Mouse (Mus musculus) E14TG2a.4 (cell line): ENCODE results near the gene Per1.

ENCODE experiments used
- CTCF ChIP-seq: conservative IDR thresholded peaks from 2 replicates; pipeline ENCODE4 v1.5.1; 2014; ENCODE audit warnings: low read length
- NANOG ChIP-seq: IDR thresholded peaks from 2 replicates; pipeline ENCODE4 v1.6.1; 2014; ENCODE audit warnings: borderline replicate concordance, low read length, mixed read lengths

GRCm38 (mm10) chr11:69087082-69087481, 7.9 kb upstream of the Per1 start:
- TF ChIP-seq CTCF (no peak), NANOG (no peak)
